Mouse (Mus musculus) kidney, embryonic 14.5 days (tissue): ENCODE measurements around the gene Limch1. TPM values are rescaled to one million over a fixed set of nuclear protein-coding genes. Genes with fewer than 3 reads are reported as not detected.

Experiments
- ATAC-seq: fragments of 200-750 bp; cut with Nextera tagmentation; 2 replicates; pipeline ENCODE4 v1.8.0; 2017; ENCODE audit warnings: moderate number of reproducible peaks, mild to moderate bottlenecking, moderate TSS enrichment, moderate library complexity; ENCODE audit not compliant: low FRiP score, low TSS enrichment
- H3K27ac ChIP-seq: fragments of 300-500 bp; sonication (generic); 2 replicates; pipeline ENCODE4 v1.5.1; 2014; ENCODE audit warnings: low read depth, mild to moderate bottlenecking, low read length, moderate library complexity, mixed read lengths
- H3K27me3 ChIP-seq: fragments of 300-500 bp; sonication (generic); 2 replicates; pipeline ENCODE4 v1.6.1; 2014; ENCODE audit warnings: mild to moderate bottlenecking, low read length; ENCODE audit not compliant: control insufficient read depth, insufficient read depth
- H3K36me3 ChIP-seq: fragments of 300-500 bp; sonication (generic); 2 replicates; pipeline ENCODE4 v1.6.1; 2014; ENCODE audit warnings: low read length, mixed read lengths; ENCODE audit not compliant: control insufficient read depth, insufficient read depth
- H3K4me1 ChIP-seq: fragments of 300-500 bp; sonication (generic); 2 replicates; pipeline ENCODE4 v1.6.1; 2014; ENCODE audit warnings: low read length, mixed read lengths; ENCODE audit not compliant: control insufficient read depth, insufficient read depth
- H3K4me2 ChIP-seq: fragments of 300-500 bp; sonication (generic); replicated peaks from 2 replicates; pipeline ENCODE4 v1.6.1; 2014; ENCODE audit warnings: low read depth, mild to moderate bottlenecking, low read length
- H3K4me3 ChIP-seq: fragments of 300-500 bp; sonication (generic); 2 replicates; pipeline ENCODE4 v1.5.1; 2014; ENCODE audit warnings: mild to moderate bottlenecking, low read length
- H3K9ac ChIP-seq: fragments of 300-500 bp; sonication (generic); 2 replicates; pipeline ENCODE4 v1.6.1; 2014; ENCODE audit warnings: low read depth, mild to moderate bottlenecking, low read length, moderate library complexity
- H3K9me3 ChIP-seq: fragments of 300-500 bp; sonication (generic); 2 replicates; pipeline ENCODE4 v1.6.1; 2016; ENCODE audit warnings: low read length; ENCODE audit not compliant: control insufficient read depth
- WGBS: fragments of 180-500 bp; shearing (Covaris S2); extraction: QIAGEN DNeasy Blood & Tissue Kit; methylation state at CpG from one replicate; pipeline ENCODE4 v1.1.7; 2014; 5-methylcytosine and 5-hydroxymethylcytosine counted together
- polyA plus RNA-seq: library from polyadenylated mRNA; unstranded; fragments of >200 nt; fragmentation: Nextera tagmentation; extraction: Ambion mirVana; gene quantifications from 2 replicates; pipeline ENCODE4 v1.2.1, GENCODE M21; 2014

Gene Limch1
- polyA plus RNA-seq, 1 experiment from 2014 or later: 48.9 TPM

DNA sequence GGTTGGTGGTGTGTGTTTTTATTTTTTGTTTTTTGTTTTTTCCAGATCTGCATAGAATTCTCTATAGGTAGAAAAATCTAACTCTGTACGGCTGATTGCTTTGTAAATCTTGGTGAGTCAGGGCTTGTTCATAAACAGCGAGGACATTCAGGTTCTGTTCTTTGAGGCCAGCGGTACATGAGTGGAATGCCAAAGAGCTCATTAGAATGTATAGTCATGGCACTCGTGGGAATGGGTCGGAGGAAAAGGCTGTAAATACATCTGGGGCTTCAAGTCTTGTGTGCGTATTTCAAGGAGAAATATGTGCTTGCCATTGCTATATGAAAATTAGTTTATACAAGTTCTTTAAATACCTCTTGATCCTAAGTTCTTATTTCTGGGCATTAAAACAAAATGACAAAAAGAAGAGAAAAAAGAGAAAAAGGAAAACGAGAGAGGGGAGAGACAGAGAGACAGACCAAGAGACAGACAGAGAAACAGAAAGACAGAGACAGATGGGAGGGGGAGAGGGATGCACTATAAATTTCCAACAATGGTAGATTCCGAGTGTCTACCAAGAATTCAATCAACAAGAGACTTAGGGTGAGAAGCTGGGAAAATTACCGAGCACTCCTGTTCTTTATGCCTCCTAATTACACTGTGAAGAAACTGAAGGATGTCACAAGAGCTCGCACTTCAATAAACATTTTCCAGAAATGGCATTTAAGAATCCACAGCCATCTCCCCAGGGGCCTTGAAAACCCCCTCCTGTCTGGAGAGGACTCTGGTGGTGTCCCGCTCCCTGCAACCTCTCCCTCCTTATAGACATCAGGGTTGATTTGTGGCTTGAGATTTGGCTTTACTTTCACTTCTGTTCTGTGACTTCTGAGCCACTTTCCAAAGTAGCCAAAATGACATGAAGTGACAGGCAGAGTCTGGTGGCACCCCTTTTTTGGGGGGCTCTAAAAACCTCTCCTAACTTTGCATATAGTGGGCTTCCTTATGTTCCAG is 173.0 kb downstream of the Limch1 start:
- H3K4me1 ChIP-seq: peaks cover 14% of the 10 kb centered on the region
- no peaks in the 10 kb centered on the region for H3K27me3 ChIP-seq
- 32% methylated on average over 11 of the region's 11 CpGs for WGBS
- no peak overlapping the region for H3K4me3 ChIP-seq
- H3K36me3 ChIP-seq: no peaks in the 10 kb centered on the region
- no peak for ATAC-seq
- no peak overlapping the region for H3K9ac ChIP-seq
- H3K4me2 ChIP-seq: no peak overlapping the region
- no peak overlapping the region for H3K27ac ChIP-seq
- no peaks in the 10 kb centered on the region for H3K9me3 ChIP-seq

DNA sequence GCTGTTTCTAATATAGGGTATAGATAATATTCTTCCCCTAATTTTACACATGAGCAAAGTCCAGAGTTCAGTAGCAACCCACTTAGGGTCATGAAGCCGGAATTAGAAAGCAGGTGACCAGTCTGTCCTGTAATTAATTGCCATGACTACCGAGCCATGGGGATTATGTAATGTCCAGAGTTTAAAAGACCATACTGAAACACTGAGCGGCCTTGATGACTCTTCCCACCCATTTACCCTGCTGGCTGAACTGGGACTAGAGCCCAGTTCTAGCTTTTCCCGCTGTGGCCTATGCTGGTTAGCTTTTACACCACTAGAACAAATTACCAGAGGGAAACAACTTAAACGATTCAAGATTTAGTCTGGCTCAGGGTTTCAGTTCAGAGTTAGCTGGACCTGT is 177.0 kb downstream of the Limch1 start:
- no peak overlapping the region for H3K4me2 ChIP-seq
- no peak overlapping the region for H3K9ac ChIP-seq
- 63% methylated on average over 5 of the region's 5 CpGs for WGBS
- H3K9me3 ChIP-seq: no peaks in the 10 kb centered on the region
- no peak overlapping the region for H3K4me3 ChIP-seq
- H3K36me3 ChIP-seq: no peaks in the 10 kb centered on the region
- no peak overlapping the region for H3K27ac ChIP-seq
- ATAC-seq: peak; percentile 44; the same call in 1 of the 2 replicates
- no peaks in the 10 kb centered on the region for H3K27me3 ChIP-seq
- peaks cover 4% of the 10 kb centered on the region for H3K4me1 ChIP-seq

DNA sequence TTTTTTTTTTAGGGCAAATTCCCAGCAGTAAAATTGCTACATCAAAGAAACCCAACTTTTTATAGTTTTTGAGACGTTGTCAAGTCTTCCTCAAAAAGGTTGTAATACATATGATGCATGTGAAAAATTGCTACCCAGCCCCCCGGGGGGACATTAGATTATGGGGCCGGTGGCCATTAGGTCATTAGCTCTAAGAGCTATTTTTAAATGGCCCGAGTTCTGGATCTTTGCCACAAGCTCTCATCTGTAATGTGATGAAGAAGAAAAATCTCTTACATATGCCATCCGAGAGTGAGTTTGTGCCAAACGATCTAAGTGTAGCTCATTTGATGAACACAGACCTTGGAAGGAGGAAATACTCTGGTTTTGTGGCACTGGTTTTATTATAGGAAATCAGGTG is 183.7 kb downstream of the Limch1 start:
- no peak for ATAC-seq
- Histone ChIP-seq H3K27ac (no peak overlapping the region), H3K36me3 (no peaks in the 10 kb centered on the region), H3K4me1 (0 out of 2 replicates have a peak, but pooled peaks cover 5% of the 10 kb centered on the region), H3K9me3 (no peaks in the 10 kb centered on the region), H3K27me3 (no peaks in the 10 kb centered on the region), H3K4me3 (no peak overlapping the region), H3K4me2 (no peak overlapping the region), H3K9ac (no peak overlapping the region)
- WGBS: 42% methylated on average over 6 of the region's 6 CpGs

DNA sequence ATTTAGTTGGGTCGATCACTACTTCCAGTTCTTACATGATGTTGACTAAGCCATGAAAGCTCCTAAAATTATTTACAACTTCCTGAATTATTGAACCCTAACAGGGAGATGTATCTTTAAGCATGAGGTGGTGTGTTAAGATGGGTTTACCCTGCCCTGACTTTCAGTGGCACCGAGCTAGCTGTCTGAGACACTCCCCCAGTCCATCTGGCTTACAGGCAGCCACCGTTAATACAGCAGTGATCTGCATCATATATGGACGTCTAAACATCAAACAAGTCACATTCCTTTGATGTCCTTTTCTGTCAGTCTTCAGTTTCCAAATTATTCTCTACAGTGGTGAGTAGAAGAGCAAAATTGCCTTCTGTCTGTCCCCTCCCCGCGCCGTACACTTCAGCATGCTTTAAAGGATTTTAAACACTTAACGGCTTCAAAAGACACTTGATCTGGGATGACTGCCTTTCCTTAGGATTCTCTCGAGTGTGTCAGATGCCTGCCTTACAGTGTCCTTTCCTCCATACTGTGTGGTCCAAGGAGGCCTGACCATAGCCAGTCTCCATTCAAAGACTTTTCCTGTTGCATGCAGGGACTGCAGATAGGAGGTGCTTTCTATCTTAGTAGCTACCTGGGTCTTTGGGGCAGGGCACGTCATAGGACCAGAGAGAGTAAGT is 187.6 kb downstream of the Limch1 start:
- no peaks in the 10 kb centered on the region for H3K36me3 ChIP-seq
- no peak overlapping the region for H3K27ac ChIP-seq
- H3K9ac ChIP-seq: no peak overlapping the region
- 30% methylated on average over 10 of the region's 10 CpGs for WGBS
- 0 out of 2 replicates have a peak, but pooled peaks cover 5% of the 10 kb centered on the region for H3K4me1 ChIP-seq
- no peak overlapping the region for H3K4me3 ChIP-seq
- H3K9me3 ChIP-seq: no peaks in the 10 kb centered on the region
- no peaks in the 10 kb centered on the region for H3K27me3 ChIP-seq
- no peak overlapping the region for H3K4me2 ChIP-seq
- 0 out of 2 replicates have a peak, but pooled peaks have one; percentile 16 for ATAC-seq

DNA sequence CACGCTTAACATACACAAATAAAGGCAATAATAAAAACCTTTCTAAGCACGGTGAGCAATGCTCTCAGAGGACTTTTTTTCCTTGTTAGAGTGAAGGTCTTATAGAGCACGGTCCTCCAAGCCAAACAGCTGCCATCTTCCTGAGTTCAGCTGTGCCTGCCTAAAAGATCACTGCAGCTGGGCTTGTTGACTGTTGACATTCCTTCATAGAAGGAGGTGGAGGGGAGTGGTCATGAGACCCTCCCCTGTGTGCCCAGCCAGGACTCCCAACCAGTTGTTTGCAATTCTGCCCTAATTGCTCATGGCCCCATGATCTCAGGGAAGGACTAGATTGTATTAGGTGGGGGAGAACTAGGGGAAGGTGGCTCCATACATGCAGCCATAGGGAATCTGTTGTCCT is 189.0 kb downstream of the Limch1 start:
- no peak for ATAC-seq
- no peak overlapping the region for H3K4me2 ChIP-seq
- 94% methylated on average over 3 of the region's 3 CpGs for WGBS
- no peak overlapping the region for H3K9ac ChIP-seq
- H3K36me3 ChIP-seq: no peaks in the 10 kb centered on the region
- no peak overlapping the region for H3K27ac ChIP-seq
- no peaks in the 10 kb centered on the region for H3K9me3 ChIP-seq
- no peak overlapping the region for H3K4me3 ChIP-seq
- no peaks in the 10 kb centered on the region for H3K27me3 ChIP-seq
- 0 out of 2 replicates have a peak, but pooled peaks cover 5% of the 10 kb centered on the region for H3K4me1 ChIP-seq

DNA sequence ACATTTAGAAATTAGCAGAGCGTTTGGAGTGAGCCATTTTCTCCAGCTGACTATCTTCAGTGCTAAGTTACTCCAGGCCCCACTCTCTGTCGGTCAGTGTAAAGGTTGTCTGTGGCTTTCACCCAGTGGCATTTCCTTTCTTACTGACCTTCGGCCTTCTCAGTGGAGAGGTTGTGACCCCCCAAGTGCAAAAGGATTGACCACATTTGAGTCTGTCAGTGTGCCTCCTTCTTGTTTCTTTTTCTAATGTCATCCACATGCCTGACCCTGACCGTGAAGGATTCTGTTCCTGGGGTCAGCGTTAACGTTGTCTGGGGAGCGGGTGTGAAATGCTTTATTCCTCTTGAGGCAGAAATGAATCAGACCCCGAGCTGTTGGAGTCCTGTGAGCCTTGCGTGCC is 191.7 kb downstream of the Limch1 start:
- H3K27ac ChIP-seq: no peak overlapping the region
- H3K36me3 ChIP-seq: no peaks in the 10 kb centered on the region
- no peak overlapping the region for H3K4me2 ChIP-seq
- ATAC-seq: no peak
- H3K9ac ChIP-seq: no peak overlapping the region
- H3K9me3 ChIP-seq: no peaks in the 10 kb centered on the region
- 38% methylated on average over 9 of the region's 9 CpGs for WGBS
- 0 out of 2 replicates have a peak, but pooled peaks cover 5% of the 10 kb centered on the region for H3K4me1 ChIP-seq
- H3K4me3 ChIP-seq: no peak overlapping the region
- H3K27me3 ChIP-seq: no peaks in the 10 kb centered on the region

DNA sequence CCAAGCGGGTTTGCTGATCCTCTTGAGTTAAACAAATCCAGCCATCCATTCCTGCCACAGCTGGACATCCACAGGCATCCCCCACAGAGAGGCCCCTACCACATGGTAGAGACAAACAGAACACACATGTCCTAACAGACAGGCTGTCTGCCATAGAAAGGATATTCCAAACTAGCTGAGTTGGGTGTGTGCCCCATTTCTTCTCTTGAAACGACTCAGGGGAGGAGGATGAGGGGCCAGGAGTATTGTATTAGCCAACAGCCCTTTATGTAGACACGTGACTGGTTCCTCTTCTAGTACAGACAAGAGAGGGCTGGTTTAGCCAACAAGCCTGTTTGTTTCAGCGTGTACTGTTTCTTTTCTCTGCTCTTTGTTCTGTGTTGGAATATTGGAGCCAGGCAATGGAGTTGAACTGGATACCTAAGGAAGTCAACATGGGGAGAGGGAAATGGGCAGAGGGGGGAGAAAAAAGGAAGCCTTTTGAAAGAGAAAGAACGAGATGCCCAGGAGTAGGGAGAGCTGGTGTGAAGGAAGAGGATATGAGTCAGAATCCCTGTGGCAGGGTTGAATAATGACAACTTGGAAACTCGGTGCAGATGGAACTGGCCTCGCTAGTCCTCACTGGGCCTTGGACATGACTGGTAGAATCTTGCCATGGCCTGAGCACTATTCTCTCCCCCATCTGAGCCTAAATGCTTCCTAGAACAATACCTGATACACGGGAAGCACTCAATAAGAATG is 196.3 kb downstream of the Limch1 start:
- H3K4me1 ChIP-seq: no peaks in the 10 kb centered on the region
- no peak overlapping the region for H3K4me2 ChIP-seq
- WGBS: 78% methylated on average over 8 of the region's 8 CpGs
- no peak overlapping the region for H3K4me3 ChIP-seq
- no peak overlapping the region for H3K9ac ChIP-seq
- ATAC-seq: no peak
- no peak overlapping the region for H3K27ac ChIP-seq
- H3K9me3 ChIP-seq: no peaks in the 10 kb centered on the region
- no peaks in the 10 kb centered on the region for H3K27me3 ChIP-seq
- no peaks in the 10 kb centered on the region for H3K36me3 ChIP-seq

DNA sequence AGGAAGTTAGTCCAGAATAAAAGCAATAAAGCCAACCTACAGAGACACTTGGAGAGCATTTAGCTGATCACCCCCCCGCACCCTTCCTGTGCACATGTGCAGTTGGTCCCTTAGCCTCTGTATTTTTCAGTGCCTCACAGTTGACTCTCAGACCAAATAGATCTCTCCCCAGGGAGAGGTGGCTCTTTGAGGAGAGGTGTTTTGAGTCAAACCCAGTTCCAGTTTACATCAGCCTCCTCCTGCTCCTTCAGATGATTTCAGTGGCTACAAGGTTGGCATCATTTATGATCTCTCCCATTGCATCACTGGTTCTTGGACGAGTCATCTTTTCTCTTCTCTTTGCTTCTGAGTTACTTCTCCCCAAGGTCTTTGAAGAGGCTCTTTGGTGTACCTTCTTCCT is 197.3 kb downstream of the Limch1 start:
- WGBS: 84% methylated on average over 2 of the region's 2 CpGs

More for the DNA sequence above, 197.3 kb downstream of the Limch1 start:
- no peak overlapping the region for H3K9ac ChIP-seq
- no peak overlapping the region for H3K4me3 ChIP-seq
- no peaks in the 10 kb centered on the region for H3K27me3 ChIP-seq
- H3K27ac ChIP-seq: no peak overlapping the region
- no peak for ATAC-seq
- peaks cover 6% of the 10 kb centered on the region for H3K4me1 ChIP-seq
- H3K36me3 ChIP-seq: no peaks in the 10 kb centered on the region
- H3K9me3 ChIP-seq: no peaks in the 10 kb centered on the region
- no peak overlapping the region for H3K4me2 ChIP-seq
